Mouse (Mus musculus): ENCODE data around the gene Acap3. TPM values are rescaled to one million over a fixed set of nuclear protein-coding genes. Genes with fewer than 3 reads are reported as not detected.

Gene Acap3
- polyA plus RNA-seq, 1 experiment from 2014 or later = 18.0 TPM

GRCm38 (mm10) chr4:155892438-155893211 lies 1.0 kb downstream of the Acap3 start:
- Histone ChIP-seq H3K9me3 (replicated peaks; ENCODE audit: control insufficient read depth, low read length) (no peaks in the 10 kb centered on the region), H3K27me3 (ENCODE audit: control insufficient read depth, insufficient read depth, low read length) (no peaks in the 10 kb centered on the region), H3K4me1 (ENCODE audit: control insufficient read depth, insufficient read depth, low read length) (peaks cover 34% of the 10 kb centered on the region), H3K36me3 (ENCODE audit: control insufficient read depth, insufficient read depth, low read length) (peaks cover 9% of the 10 kb centered on the region; the same call in 1 of the 2 replicates), H3K9ac (ENCODE audit: low read length) (peak overlapping the region; percentile 95), H3K4me3 (replicated peaks; ENCODE audit: low read length) (peak overlapping the region; percentile 91), H3K27ac (ENCODE audit: low read length) (peak overlapping the region; percentile 98), H3K4me2 (ENCODE audit: low read depth, low read length) (peak overlapping the region; percentile 96)
- 0 out of 2 replicates have a peak, but pooled peaks have one; percentile 8 for ATAC-seq (ENCODE audit: insufficient read depth, low FRiP score)
- WGBS = 5% methylated on average over 37 of the region's 37 CpGs

GRCm38 (mm10) chr4:155893212-155893690 lies 1.6 kb downstream of the Acap3 start:
- ATAC-seq (ENCODE audit: insufficient read depth, low FRiP score) = no peak
- Histone ChIP-seq H3K4me2 (ENCODE audit: low read depth, low read length) (peak overlapping the region; percentile 96), H3K4me1 (ENCODE audit: control insufficient read depth, insufficient read depth, low read length) (peaks cover 34% of the 10 kb centered on the region), H3K27me3 (ENCODE audit: control insufficient read depth, insufficient read depth, low read length) (no peaks in the 10 kb centered on the region), H3K36me3 (ENCODE audit: control insufficient read depth, insufficient read depth, low read length) (peaks cover 7% of the 10 kb centered on the region; the same call in 1 of the 2 replicates), H3K9me3 (replicated peaks; ENCODE audit: control insufficient read depth, low read length) (no peaks in the 10 kb centered on the region), H3K4me3 (replicated peaks; ENCODE audit: low read length) (peak overlapping the region; percentile 91), H3K27ac (ENCODE audit: low read length) (peak overlapping the region; percentile 76; the same call in 1 of the 2 replicates), H3K9ac (ENCODE audit: low read length) (peak overlapping the region; percentile 95; the same call in 1 of the 2 replicates)
- 69% methylated on average over 8 of the region's 8 CpGs for WGBS

GRCm38 (mm10) chr4:155894311-155894881 lies 2.8 kb downstream of the Acap3 start:
- Histone ChIP-seq H3K27ac (ENCODE audit: low read length) (peak overlapping the region; percentile 76), H3K4me3 (replicated peaks; ENCODE audit: low read length) (peak overlapping the region; percentile 91), H3K36me3 (ENCODE audit: control insufficient read depth, insufficient read depth, low read length) (peaks cover 3% of the 10 kb centered on the region; the same call in 1 of the 2 replicates), H3K9ac (ENCODE audit: low read length) (peak overlapping the region; percentile 61), H3K27me3 (ENCODE audit: control insufficient read depth, insufficient read depth, low read length) (no peaks in the 10 kb centered on the region), H3K4me2 (ENCODE audit: low read depth, low read length) (peak overlapping the region; percentile 96), H3K4me1 (ENCODE audit: control insufficient read depth, insufficient read depth, low read length) (peaks cover 34% of the 10 kb centered on the region), H3K9me3 (replicated peaks; ENCODE audit: control insufficient read depth, low read length) (no peaks in the 10 kb centered on the region)
- WGBS = 16% methylated on average over 8 of the region's 8 CpGs
- peak; percentile 34 for ATAC-seq (ENCODE audit: insufficient read depth, low FRiP score)

- Histone ChIP-seq H3K9ac (ENCODE audit: low read length) (peak overlapping the region; percentile 61; the same call in 1 of the 2 replicates), H3K4me2 (ENCODE audit: low read depth, low read length) (peak overlapping the region; percentile 96), H3K36me3 (ENCODE audit: control insufficient read depth, insufficient read depth, low read length) (peaks cover 3% of the 10 kb centered on the region; the same call in 1 of the 2 replicates), H3K9me3 (replicated peaks; ENCODE audit: control insufficient read depth, low read length) (no peaks in the 10 kb centered on the region), H3K4me1 (ENCODE audit: control insufficient read depth, insufficient read depth, low read length) (peaks cover 30% of the 10 kb centered on the region), H3K27me3 (ENCODE audit: control insufficient read depth, insufficient read depth, low read length) (no peaks in the 10 kb centered on the region), H3K27ac (ENCODE audit: low read length) (peak overlapping the region; percentile 76; the same call in 1 of the 2 replicates), H3K4me3 (replicated peaks; ENCODE audit: low read length) (peak overlapping the region; percentile 91)
- no peak for ATAC-seq (ENCODE audit: insufficient read depth, low FRiP score)
- 31% methylated on average over 6 of the region's 6 CpGs for WGBS
Measured at GRCm38 (mm10) chr4:155895216-155895615, 3.6 kb downstream of the Acap3 start.

GRCm38 (mm10) chr4:155895826-155896225 lies 4.2 kb downstream of the Acap3 start:
- Histone ChIP-seq H3K27me3 (ENCODE audit: control insufficient read depth, insufficient read depth, low read length) (no peaks in the 10 kb centered on the region), H3K4me3 (replicated peaks; ENCODE audit: low read length) (no peak overlapping the region), H3K9ac (ENCODE audit: low read length) (no peak overlapping the region), H3K4me1 (ENCODE audit: control insufficient read depth, insufficient read depth, low read length) (peaks cover 25% of the 10 kb centered on the region), H3K4me2 (ENCODE audit: low read depth, low read length) (no peak overlapping the region), H3K9me3 (replicated peaks; ENCODE audit: control insufficient read depth, low read length) (no peaks in the 10 kb centered on the region), H3K27ac (ENCODE audit: low read length) (no peak overlapping the region), H3K36me3 (ENCODE audit: control insufficient read depth, insufficient read depth, low read length) (peaks cover 3% of the 10 kb centered on the region; the same call in 1 of the 2 replicates)
- 97% methylated on average over 4 of the region's 4 CpGs for WGBS
- no peak for ATAC-seq (ENCODE audit: insufficient read depth, low FRiP score)

- ATAC-seq (ENCODE audit: insufficient read depth, low FRiP score) = no peak
- no peak overlapping the region for H3K9ac ChIP-seq (ENCODE audit: low read length)
- peaks cover 25% of the 10 kb centered on the region for H3K4me1 ChIP-seq (ENCODE audit: control insufficient read depth, insufficient read depth, low read length)
- no peaks in the 10 kb centered on the region for H3K9me3 ChIP-seq (replicated peaks; ENCODE audit: control insufficient read depth, low read length)
- H3K4me2 ChIP-seq (ENCODE audit: low read depth, low read length) = no peak overlapping the region
- H3K27ac ChIP-seq (ENCODE audit: low read length) = no peak overlapping the region
- no peaks in the 10 kb centered on the region for H3K27me3 ChIP-seq (ENCODE audit: control insufficient read depth, insufficient read depth, low read length)
- H3K4me3 ChIP-seq (replicated peaks; ENCODE audit: low read length) = no peak overlapping the region
- peaks cover 6% of the 10 kb centered on the region for H3K36me3 ChIP-seq (ENCODE audit: control insufficient read depth, insufficient read depth, low read length)
- 97% methylated on average over 12 of the region's 12 CpGs for WGBS
Measured at GRCm38 (mm10) chr4:155896461-155896860, 4.8 kb downstream of the Acap3 start.

GRCm38 (mm10) chr4:155898318-155898717 lies 6.7 kb downstream of the Acap3 start:
- H3K4me3 ChIP-seq (replicated peaks; ENCODE audit: low read length) = no peak overlapping the region
- ATAC-seq (ENCODE audit: insufficient read depth, low FRiP score) = no peak
- WGBS = 99% methylated on average over 2 of the region's 2 CpGs
- no peak overlapping the region for H3K9ac ChIP-seq (ENCODE audit: low read length)
- no peaks in the 10 kb centered on the region for H3K27me3 ChIP-seq (ENCODE audit: control insufficient read depth, insufficient read depth, low read length)
- H3K36me3 ChIP-seq (ENCODE audit: control insufficient read depth, insufficient read depth, low read length) = peaks cover 14% of the 10 kb centered on the region
- no peaks in the 10 kb centered on the region for H3K9me3 ChIP-seq (replicated peaks; ENCODE audit: control insufficient read depth, low read length)
- H3K27ac ChIP-seq (ENCODE audit: low read length) = no peak overlapping the region
- H3K4me2 ChIP-seq (ENCODE audit: low read depth, low read length) = no peak overlapping the region
- peaks cover 19% of the 10 kb centered on the region for H3K4me1 ChIP-seq (ENCODE audit: control insufficient read depth, insufficient read depth, low read length)

- WGBS = 93% methylated on average over 7 of the region's 7 CpGs
- no peak for ATAC-seq (ENCODE audit: insufficient read depth, low FRiP score)
- H3K4me2 ChIP-seq (ENCODE audit: low read depth, low read length) = no peak overlapping the region
- H3K36me3 ChIP-seq (ENCODE audit: control insufficient read depth, insufficient read depth, low read length) = peaks cover 22% of the 10 kb centered on the region
- H3K9ac ChIP-seq (ENCODE audit: low read length) = no peak overlapping the region
- no peaks in the 10 kb centered on the region for H3K27me3 ChIP-seq (ENCODE audit: control insufficient read depth, insufficient read depth, low read length)
- H3K4me1 ChIP-seq (ENCODE audit: control insufficient read depth, insufficient read depth, low read length) = peaks cover 9% of the 10 kb centered on the region
- H3K9me3 ChIP-seq (replicated peaks; ENCODE audit: control insufficient read depth, low read length) = no peaks in the 10 kb centered on the region
- H3K27ac ChIP-seq (ENCODE audit: low read length) = no peak overlapping the region
- H3K4me3 ChIP-seq (replicated peaks; ENCODE audit: low read length) = no peak overlapping the region
Measured at GRCm38 (mm10) chr4:155899355-155899754, 7.7 kb downstream of the Acap3 start.

GRCm38 (mm10) chr4:155901205-155901604 lies 9.6 kb downstream of the Acap3 start:
- WGBS = 73% methylated on average over 3 of the region's 3 CpGs
- H3K4me1 ChIP-seq (ENCODE audit: control insufficient read depth, insufficient read depth, low read length) = no peaks in the 10 kb centered on the region
- peaks cover 22% of the 10 kb centered on the region for H3K36me3 ChIP-seq (ENCODE audit: control insufficient read depth, insufficient read depth, low read length)
- ATAC-seq (ENCODE audit: insufficient read depth, low FRiP score) = no peak
- no peak overlapping the region for H3K27ac ChIP-seq (ENCODE audit: low read length)
- no peak overlapping the region for H3K9ac ChIP-seq (ENCODE audit: low read length)
- no peaks in the 10 kb centered on the region for H3K27me3 ChIP-seq (ENCODE audit: control insufficient read depth, insufficient read depth, low read length)
- H3K4me3 ChIP-seq (replicated peaks; ENCODE audit: low read length) = no peak overlapping the region
- no peak overlapping the region for H3K4me2 ChIP-seq (ENCODE audit: low read depth, low read length)
- no peaks in the 10 kb centered on the region for H3K9me3 ChIP-seq (replicated peaks; ENCODE audit: control insufficient read depth, low read length)
